Mouse (Mus musculus): ENCODE results near the gene Mtf1.

The Mtf1 gene

GRCm38 (mm10) chr4:124856294-124856693 is 54.4 kb downstream of the Mtf1 start:
- no peak for DNase-seq

- peak in 1 of 2 experiments; percentile 44 for DNase-seq
Measured at GRCm38 (mm10) chr4:124858370-124858769, 56.5 kb downstream of the Mtf1 start.

- DNase-seq: peak; percentile 34 to 44
Measured at GRCm38 (mm10) chr4:124860446-124860845, 58.5 kb downstream of the Mtf1 start.

DNA sequence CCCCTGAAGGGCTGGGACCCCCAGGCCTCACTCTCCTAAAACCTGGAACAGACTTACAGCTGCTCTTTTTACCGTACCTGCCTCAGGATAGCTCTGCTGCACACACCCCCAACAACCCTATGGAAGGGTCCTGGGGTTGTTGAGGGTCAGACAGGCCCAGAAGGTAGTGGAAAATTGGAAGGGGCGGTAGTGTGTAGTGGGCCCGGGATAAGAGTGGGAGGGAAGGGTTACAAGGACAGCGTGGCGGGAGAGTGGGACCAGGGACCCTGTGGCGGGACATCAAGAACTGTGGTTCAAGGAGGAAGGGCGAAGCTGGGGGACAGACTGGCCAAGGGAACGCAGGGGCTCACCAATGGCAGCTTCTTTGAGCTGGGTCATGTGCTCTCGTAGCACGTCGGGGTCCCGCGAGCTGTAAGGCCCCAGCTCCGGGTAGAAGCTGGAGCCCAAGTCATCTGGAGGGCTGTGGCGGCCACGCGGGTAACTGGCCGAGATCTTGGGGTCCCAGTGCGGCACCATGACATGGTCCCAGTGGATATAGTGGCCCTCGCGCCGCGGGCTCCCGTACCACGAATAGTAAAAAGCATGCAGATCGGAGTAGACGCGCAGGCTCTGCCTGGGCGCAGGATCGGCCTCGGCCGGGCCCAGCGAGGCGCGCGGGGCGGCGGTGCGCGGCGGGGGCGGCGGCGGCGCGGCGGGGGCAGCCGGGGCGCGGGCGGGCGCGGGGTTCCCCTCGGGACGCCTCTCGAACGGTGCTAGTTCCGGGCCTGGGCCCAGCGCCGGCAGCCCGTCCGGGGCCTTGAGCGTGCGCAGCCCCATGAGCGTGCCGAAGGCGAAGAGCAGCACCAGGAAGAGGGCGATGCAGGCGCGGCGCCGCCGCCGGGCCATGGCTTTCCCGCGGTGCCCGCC is 59.6 kb downstream of the Mtf1 start, which contains the start of gene Maneal:
Maneal (minus strand) TSS at position 889 of the 906 bp plus-strand sequence.
- DNase-seq: peak in 1 of 2 experiments; percentile 52

DNA sequence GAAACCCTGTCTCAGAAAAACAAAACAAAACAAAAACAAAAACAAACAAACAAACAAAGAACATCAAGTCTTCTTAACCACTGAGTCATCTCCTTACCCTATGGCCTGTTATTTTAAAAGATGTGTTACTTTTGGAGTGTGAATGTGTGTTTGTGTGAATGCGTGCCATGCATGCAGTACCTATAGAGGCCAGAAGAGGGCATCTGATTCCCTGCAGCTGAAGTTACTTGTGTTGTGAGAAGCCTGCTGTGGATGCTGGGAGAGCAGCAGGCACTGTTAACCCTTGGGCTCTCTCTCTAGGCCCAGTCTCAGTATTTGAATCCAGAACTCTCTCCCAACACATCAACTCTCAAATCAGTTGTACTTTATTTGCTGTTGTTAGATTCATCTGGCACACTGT is 70.8 kb downstream of the Mtf1 start:
- no peak for DNase-seq

DNA sequence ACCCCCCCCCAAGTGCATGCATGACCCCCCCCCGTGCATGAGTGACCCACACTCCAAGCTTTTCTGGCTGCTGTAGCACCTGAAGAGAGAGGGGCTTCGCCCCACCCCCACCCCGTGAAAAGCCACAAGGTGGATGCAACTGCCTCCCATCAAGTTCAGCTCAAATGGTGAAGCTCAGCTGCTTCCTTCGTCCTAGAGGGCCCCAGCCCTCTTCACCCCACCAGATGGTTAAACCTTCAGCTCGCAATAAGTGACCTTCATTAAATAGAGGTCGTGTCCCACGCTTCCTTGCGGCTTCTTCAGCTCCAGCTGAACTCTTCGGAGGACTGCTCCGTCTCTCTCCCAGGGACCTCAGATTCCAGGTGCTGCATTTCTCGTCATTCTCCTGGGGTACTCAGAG is 78.7 kb downstream of the Mtf1 start, which contains the start of gene Epha10:
Epha10 (plus strand) TSS at position 301 of the 400 bp plus-strand sequence.
- DNase-seq: no peak

GRCm38 (mm10) chr4:124881341-124881908 is 79.5 kb downstream of the Mtf1 start:
- peak; percentile 71 to 80 for DNase-seq

DNA sequence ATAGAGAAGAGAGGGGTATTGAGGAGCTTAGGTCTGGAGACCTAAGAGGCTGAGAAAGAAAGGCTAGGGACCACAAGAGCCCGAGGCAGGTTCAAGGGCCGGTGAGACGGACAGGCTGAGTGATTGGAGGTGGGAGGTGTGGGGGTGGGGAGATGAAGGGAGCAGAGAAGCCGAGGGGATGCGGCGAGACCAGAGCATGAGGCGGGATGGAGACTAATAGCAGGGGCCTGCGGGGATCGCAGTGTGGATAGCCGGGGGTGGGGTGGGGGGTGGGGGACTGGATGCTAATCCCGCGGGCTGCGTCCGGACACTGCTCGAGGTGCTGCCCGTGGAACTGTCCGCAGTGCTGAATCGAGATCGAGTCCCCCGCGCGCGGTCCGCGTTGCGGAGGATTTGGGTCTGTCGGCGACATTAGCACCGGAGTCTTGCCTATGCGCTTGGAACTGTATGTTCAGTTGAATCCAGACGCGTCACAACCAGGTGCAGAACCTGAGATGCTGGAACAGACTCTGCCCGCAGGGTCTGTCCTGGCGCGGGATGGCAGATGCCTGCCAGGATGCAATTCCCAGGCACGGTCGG is 80.3 kb downstream of the Mtf1 start:
- DNase-seq: peak in 1 of 2 experiments; percentile 23

DNA sequence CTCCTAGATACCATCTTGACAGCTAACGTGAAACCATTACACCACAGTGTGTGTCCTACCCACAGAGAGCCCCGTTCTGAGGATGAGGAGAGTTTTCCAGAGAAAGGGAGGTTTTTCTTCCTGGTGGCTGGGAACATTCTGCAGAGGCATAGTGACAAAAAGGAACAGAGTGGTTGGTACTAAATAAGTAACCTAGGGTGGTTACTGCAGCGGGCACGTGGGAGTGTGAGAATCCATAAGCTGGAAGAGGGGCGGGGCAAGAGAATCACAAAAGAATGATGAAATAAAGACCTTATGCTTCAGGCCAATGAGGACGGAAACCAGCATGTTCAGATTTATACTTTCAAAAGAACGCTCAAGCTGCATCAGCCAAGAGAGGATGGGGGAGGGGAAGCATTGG is 86.8 kb downstream of the Mtf1 start:
- no peak for DNase-seq

DNA sequence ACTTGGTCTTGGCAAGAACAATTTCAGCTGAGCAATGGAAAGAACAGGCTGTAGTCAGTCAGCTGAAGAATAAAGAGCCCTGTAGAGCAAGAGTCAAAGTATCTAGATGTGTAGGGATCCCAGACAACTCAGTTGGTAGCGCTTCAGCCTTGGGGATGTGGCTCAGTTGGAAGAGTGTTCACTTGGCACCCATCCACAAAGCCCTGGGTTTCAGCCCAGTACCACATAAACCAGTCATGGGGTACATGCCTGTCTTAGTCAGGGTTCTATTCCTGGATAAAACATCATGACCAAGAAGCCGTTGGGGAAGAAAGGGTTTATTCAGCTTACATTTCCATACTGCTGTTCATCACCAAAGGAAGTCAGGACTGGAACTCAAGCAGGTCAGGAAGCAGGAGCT is 88.0 kb downstream of the Mtf1 start:
- DNase-seq: no peak

DNA sequence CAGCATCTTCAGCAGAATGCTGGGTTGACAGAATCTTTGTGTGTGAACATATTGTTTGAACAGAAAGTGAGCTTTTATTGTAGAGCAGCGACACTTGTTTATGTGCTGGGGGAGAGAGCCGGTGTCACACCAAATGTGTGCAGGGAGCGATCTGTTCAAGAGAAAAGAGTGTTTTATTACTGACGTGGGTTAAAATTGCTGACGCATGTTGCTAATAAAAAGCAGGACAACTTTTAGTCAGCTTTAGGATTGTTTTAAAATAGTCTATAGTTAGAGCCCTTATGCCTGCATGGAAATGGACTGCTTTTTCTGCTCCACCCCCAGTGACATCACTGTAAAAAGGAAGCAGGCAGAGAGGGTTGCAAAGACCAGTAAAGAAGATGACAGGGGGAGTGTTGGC is 88.9 kb downstream of the Mtf1 start:
- DNase-seq: no peak

- DNase-seq: no peak
Measured at GRCm38 (mm10) chr4:124893769-124894168, 91.9 kb downstream of the Mtf1 start.

DNA sequence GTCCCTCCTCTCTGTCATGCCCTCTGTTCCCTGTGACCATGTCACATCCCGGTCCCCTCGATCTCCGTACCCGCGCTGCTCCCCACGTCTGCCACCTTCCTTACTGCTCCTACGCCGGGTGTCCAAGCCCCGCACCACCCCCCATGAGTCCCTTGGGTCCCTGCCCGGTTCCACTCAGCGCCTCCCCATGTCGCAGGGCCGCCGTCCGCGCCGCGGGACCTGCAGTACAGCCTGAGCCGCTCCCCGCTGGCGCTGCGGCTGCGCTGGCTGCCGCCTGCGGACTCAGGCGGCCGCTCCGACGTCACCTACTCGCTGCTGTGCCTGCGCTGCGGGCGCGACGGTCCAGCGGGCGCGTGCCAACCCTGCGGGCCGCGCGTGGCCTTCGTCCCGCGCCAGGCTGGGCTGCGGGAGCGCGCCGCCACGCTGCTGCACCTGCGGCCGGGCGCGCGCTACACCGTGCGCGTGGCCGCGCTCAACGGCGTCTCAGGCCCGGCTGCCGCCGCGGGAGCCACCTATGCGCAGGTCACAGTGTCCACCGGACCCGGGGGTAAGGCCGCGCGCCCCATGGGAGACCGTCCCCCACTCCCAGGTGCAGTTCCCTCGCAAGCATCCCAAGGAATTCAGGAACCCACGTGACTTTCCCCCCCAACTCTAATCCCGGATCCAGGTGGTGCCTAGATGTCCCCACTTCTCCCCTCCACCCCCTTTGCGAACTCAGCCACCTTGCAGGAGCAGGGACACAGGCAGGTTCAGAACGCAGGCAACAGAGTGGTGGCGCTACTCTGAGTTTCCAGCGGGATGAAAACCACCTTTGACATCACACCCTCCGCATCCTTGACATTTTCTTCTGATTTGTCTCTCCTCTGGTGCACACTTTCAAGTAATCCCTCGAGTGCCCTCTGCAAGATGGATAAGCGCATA is 92.9 kb downstream of the Mtf1 start:
- DNase-seq: peak; percentile 85 to 89

- DNase-seq: no peak
Measured at GRCm38 (mm10) chr4:124898428-124898827, 96.5 kb downstream of the Mtf1 start.
